Mouse (Mus musculus) layer of hippocampus, postnatal 10 days (tissue): ENCODE data around the gene Barhl1. TPM values are rescaled to one million over a fixed set of nuclear protein-coding genes. Genes with fewer than 3 reads are reported as not detected.

ENCODE experiments used
- DNase-seq, 2 experiments: peaks; one replicate each; pipeline ENCODE4 v3.0.0; 2021; ENCODE audit warnings: low spot score in 2 of 2
- long read RNA-seq: library from polyadenylated mRNA; stranded (forward); transcript quantifications from one replicate; pipeline ENCODE4 v2.0.0, GENCODE M21; 2023
- total RNA-seq, 2 experiments: library from RNA; stranded (reverse); gene quantifications; 2 replicates each; pipeline ENCODE4 v1.2.3; 2021

The Barhl1 gene
- under 1 TPM; 0.20 to 0.23 TPM for total RNA-seq
- long read RNA-seq = 0 reads

DNA sequence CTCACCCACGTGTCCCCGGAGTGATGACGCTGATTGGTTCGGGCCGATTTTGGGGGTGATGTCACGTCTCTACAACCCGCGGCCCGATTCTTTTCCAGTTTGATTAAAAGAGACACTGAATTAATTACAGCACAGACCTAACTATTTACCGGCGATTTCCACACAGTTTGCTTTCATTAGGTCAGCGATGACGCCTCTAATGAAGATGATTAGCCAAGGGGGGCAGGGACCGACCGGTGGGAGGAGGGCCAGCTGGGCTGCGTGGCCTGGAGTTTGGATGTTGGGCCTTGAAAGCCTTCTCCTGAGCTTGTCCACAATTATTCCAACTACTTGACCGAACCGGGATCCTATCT, at the start of gene Barhl1:
TSS of gene Barhl1 (minus strand) at position 156 of the 353 bp plus-strand sequence.
- no peak for DNase-seq

DNA sequence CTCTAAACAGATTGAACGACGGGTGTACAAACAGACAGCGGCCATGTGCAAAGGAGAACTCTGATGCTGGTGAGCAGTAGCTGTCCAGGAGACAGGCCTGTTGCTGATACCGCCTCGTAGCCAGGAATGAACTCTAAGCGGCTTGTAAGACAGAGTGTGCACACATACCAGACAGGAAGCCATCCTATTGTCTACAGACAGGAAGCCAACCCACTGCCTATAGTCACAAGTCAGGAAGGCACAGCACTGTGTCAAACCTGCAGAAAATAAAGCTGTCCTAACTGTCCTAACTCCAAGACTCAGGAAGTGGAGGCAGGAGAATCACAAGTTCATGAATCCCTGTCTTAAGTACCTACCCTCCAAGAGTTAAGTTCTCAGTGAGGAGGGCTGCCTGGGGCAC, 47.1 kb upstream of the Barhl1 start:
- no peak for DNase-seq

DNA sequence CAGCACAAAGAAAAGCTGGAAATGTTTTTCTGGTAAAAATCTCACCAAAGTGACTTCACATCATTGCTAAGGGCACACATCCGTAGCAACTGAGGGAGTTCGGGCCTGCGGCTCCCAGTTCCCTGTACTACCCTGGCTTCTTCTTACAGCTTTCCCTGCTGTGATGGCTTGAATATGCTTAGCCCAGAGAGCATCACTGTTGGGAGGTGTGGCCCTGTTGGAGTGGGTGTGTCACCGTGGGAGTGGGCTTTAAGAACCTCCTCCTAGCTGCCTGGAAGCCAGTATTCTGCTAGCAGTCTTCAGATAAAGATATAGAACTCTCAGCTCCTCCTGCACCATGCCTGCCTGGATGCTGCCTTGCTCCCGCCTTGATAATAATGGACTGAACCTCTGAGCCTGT, 45.2 kb upstream of the Barhl1 start:
- no peak for DNase-seq

DNA sequence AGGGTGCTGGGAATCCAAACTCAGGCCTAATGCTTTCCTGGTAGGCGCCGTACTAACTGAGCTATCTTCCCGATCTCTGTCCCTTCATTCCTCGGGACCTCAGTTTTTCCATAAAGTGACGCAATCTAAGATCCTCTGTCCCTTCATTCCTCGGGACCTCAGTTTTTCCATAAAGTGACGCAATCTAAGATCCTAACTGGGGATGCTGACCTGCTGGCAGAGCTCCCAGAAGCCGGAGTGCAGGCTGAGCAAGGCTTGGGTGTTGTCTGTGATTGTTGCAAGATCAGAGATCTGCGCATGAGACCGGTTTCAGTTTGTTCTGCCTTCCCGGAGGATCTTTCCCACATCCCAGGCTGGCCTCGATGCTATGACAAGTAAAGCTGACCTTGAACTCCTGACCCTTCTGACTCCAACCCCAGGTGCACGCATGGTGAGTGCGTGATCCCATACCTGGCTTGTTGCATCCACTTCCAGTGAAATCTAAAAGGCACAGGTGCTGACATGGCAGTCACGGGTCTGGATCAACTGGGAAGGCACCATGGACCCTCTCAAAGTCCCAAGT, 44.6 kb upstream of the Barhl1 start:
- no peak for DNase-seq

DNA sequence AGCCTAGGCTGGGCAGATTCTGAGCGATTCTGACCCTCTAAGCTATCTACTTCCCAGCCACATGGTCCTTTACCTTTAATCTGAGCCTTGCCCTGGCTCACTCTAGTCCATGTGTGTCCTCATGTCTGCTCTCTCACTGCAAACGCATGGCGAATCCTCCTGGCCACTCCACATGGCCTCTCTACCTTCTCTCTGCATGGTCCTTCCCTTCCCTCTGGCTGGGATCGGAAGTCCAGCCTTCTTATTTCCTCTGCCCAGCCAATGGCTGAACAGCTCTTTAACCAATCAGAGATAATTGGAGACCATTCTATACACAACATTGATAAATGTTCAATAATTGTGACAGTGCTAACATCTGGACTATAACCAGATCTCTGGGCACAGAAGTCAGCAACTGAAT, 40.4 kb upstream of the Barhl1 start:
- DNase-seq = no peak

DNA sequence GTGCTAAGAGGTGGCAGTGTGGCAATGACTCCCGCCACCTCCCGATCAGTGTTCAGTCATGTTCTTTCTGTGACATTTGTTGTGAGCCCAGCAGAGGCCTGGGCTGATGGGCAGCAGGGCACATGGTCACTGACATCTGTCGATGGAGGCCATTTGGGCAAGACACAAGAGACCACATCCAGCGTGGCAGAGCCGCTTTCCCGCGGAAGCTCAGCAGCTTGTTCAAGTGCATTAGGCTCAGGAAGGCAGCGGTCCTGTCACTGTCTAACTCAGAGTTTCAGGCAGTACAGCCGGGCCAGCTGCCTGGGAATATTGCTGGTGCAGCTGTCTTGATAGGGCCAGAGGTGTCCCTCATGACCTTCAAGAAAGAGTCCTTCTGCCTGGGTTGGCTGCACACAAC, 38.1 kb upstream of the Barhl1 start:
- DNase-seq = no peak

DNA sequence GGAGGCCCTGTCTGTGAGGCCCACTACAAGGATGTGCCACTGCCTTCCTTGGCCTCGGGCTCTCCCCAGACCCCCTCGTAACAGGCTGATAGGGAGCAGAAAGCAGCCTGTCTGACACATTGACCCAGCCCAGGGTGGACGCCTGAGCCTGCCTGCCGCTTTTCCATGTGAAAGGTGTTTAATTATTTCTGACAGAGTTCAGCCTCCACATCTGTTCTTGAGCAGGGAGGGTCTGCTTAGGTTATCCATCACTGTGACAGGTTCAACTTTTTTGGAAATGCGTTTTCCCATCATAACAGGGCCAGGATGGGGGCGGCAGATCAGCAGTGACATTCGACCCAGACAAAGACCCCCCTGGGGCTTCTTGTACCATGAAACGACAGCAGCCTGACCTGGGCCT, 36.5 kb upstream of the Barhl1 start:
- no peak for DNase-seq

DNA sequence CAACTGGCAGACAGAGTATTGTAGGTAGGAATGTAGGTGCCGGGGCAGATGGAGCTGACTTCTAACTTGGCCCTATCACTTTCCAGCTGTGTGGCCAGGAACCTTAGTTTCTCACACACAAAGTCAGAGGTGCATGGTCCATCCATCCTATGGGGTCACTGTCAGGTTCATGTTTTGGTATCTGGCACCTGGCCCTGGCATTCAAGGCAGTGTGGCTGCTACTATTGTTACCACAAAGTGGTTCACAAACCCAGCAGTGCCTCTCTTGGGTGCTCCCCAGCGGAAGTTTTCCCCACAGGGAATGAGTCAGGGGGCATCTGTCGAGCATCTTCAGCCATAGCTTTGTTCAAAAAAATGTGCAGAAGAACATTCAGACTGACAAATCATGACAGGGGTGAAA, 29.8 kb upstream of the Barhl1 start:
- DNase-seq = no peak

DNA sequence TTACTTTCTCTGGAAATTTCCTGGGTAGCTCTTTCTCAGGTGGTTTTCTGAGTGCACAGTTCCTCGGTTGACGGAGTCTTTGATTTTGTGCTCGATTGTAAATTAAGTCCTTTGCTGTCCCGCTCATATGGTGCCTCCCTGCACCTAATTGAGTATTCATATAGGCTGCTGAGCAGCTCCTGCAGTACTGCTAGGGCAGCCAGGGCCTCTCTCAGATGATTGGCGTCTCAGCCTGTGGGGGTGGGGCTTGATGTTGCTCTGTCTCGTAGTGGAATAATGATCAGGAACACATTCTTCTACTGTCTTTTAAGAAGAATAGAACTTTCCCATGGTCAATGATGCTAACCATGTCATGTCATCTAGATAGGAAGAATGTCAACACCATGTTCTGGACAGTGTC, 28.9 kb upstream of the Barhl1 start:
- DNase-seq = no peak

DNA sequence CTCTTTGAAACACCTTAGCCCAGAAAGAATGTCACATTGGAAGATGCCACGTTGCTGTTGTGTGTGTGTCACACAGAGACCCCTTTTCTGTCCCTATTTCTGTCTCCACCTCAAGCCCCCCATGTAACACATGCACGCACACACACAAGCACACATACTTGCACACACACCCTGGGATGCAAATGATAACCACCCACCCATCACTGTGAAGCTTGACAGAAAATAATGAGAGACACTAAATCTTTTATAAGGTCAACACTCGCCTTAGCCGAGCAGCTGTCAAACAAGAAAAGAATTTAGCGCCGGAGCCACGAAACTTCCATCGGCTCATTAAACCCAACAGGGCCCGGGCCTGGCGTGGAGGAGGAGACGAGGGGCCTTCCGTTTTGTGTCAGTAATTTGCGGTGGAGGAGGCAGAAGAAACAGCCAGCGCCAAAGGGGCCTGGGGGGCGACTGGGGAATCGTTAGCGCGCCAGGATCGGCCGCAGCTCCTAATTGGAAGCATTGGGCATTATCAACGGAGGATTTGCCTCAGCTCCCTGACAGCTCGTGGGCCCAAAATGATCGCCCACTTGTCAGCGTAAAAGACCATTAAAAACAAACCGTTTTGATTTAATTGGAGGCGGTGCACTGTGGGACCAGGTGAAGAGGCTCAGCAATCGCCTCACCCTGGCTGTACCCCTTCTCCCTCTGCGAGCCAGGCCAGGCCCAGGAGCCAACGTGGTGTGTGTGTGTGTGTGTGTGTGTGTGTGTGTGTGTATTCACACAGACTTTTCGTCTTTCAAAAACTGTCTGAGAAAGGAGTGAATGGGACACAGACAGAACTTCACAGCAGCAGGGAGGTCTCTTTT, 27.4 kb upstream of the Barhl1 start:
- no peak for DNase-seq

DNA sequence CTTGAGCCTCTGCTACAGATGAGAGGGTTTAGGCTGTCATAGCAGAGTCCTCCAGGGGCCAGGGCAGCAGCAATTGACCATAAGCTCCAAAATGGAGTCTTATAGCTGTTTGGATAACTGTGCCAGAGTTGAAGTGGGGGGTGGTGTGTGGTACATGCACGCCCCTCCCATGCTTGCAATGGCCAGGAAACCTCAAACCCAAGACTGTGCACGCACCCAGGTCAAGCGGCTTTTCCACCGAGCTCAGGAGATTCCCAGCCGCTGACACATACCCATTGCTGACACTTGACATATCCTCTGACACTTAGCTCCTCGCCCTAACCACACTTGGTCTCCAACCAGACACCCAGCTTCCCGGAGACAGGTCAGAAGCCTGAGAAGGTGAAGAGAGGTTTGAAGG, 22.5 kb upstream of the Barhl1 start:
- DNase-seq = no peak

DNA sequence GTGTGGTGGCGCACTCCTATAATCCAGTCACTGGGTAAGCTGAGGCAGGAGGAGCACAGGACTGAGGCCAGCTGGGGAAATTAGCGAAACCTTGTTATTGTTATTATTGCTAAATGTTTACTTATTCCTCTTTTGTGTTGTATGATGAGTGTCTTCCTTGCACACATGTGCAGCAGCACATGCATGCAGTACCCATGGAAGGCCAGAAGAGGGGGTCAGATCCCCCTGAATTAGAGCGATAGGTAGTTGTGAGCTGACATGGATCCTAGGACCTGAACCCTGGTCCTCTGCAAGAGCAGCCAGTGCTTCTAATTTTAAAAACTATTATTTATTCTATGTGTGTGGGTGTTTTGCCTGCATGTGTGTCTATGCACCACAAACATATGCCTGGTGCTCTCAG, 14.1 kb upstream of the Barhl1 start:
- no peak for DNase-seq

DNA sequence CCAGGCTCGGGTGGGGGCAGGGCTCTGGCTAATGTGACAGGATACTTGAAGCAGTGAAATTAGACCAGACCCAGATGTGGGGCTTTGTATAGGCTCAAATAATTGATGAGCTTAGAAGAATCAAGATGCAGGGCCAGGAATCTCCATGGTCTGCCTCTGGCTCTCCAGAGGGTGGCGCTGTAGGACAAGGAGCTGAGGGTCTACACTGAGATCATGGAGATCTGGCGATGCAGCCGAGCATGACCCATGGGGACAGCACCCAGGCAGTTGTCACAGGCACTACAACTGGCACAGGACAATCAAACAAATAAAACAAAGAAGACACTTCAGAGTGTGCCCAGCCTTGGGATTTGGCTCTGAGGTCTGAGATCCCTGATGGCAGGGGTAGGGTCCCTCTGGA, 7.4 kb upstream of the Barhl1 start:
- DNase-seq = peak; percentile 88 to 92

DNA sequence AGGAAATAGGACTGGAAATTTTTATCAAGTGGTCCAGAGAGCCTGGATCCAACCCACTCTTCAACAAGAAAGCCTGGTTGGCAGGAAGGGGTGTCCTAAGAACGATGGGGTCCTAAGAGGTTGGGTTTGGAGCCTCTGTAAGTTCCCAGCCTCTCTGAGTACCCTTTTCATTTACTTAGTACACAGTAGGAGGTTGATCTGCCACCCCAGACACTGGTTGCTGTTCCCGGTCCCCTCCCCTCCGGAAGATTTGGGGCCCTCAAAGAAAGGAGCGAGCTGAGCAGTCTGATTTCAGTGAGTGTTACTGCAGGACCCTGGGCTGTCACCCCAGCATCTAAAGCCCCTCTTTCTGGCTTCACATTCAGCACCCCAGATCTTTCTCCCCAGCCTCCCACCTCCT, 2.5 kb upstream of the Barhl1 start:
- DNase-seq = no peak

DNA sequence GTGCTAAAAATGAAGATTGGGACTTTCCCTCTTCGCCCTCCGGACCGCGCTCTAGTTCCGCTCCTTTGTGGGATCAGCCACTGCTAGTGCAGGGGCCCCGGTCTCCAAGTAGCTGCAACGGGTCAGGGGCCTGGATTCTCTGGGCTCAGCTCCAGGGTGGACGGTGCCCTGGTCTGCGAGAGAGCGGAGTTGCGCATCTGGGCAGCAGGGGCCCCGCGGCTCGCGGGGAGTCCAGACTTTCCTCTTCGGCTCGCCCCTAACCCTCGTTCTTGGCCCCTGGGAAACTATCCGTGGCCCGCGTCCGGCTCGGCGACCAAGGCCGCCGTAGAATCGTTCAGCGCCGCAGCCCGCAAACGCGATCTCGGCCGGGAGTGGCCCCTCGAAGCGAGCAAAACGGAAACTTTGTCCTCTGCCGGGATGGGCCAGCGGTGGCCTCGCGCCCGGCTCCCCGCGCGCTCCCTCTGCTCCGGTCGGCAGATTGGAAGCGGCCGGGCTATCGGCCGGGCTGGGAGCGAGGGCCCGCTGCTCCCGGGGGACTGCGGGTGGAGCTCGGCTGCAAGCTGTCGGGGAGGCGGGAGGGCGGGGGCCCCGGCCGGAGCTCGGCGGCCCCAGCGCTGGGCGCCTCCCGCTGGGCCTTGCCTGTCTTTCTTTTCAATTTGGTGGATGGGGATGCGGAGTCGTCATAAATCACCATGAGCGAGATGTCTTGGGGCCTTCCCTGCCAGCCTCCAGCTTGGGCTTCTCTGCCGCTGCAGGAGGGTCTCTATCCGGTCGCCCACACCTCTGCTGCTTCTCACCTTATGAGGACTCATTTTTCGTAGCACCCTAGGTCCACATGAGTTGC, 1.3 kb upstream of the Barhl1 start:
- DNase-seq = no peak

DNA sequence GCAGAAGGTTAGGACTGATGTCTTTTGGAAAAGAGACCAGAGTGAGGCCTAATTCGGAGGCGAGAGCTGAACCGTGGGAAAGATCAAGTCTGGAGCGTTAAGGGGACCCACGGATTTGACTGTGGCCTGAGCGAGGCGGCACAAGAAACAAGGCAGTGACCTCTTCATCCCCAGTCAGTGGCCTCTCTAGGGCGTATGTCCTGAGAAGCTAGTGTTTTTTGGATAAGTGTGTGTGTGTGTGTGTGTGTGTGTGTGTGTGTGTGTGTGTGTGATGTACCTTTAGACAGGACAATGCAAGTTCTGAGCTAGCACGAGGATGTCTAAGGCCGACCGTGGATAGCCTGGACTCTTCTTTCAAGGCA, 669 bp upstream of the Barhl1 start:
- no peak for DNase-seq

DNA sequence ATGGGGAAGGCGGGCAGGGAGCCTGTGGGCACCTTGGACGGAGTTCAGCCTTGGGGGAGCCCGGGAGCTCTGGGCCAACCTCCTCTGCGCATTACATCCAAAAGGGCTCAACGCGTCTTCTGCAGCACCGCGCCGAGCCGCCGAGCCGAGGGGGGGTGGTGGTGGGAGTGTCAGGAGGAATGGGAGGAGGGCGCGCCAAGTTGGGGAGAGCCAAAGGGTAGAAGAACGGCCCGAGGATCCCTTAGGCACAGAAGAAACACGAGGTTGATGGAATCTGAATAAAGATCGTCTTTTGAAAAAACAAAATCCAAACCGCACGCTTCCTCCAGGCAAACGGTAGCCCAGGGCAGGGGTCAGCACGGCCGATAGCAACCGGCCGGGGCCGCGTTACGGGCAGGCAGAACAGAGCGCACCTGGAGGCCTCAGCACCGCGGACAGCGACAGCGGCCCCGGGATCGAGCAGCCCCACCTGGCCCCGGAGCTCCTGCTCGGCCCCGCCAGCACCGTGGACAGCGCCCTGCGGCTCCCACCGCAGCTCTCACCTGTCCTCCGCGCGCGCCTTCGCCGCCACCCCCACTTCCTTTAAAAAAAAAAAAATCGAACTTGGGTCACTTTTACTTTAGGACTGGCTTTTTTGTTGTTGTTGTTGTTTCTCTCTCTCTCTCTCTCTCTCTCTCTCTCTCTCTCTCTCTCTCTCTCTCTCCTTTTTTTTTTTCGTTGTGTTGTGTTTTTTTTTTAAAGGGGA, 528 bp downstream of the Barhl1 start:
- no peak for DNase-seq

DNA sequence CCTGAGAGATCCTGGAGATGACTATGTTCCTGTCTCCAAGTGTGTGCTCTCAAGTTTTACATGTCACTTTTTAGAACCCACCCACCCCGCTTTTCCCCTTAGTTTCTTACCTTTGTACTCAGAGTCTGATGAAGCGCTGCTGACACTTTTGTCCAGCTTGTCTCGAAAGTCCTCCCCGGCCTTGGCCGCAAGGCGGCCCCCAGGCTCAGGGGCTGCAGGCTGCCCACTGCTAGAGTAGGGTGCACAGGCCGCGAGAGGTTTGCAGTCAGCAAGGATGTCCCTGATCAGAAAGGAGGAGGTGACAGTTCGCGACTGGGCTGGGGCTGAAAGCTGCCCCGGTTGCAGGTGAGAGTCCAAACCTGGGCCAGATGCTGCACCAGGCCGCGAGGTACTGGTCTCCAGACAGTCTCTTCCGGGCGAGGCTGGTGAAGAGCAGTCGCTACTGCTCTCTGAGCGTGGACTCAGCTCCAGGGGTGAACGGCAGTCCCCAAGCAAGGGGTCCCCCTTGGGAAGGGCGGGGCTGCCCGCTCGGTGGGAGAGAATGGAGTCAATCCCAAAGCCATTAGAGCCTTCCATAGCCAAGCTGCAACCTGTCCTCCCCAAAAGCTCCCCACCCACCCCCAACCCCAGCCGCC, 1.2 kb downstream of the Barhl1 start:
- no peak for DNase-seq

DNA sequence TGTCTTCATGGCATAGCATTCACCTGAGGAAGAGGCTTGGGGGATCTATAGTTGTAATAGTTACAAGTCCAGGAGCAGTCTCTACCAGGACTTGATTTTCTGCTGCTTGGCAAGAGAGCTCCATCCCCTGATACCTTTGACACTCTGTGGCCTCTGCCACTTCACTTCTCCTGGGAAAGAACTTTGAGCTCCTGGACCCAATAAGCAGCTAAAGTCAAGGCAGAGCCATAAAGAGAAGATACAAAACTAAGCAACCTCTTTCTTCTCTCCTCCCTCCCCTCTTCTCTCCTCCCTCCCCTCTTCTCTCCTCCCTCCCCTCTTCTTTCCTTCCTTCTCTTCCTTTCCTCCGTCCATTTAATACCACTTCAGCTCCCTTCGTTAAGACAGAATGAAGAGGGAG, 2.3 kb downstream of the Barhl1 start:
- DNase-seq = no peak

DNA sequence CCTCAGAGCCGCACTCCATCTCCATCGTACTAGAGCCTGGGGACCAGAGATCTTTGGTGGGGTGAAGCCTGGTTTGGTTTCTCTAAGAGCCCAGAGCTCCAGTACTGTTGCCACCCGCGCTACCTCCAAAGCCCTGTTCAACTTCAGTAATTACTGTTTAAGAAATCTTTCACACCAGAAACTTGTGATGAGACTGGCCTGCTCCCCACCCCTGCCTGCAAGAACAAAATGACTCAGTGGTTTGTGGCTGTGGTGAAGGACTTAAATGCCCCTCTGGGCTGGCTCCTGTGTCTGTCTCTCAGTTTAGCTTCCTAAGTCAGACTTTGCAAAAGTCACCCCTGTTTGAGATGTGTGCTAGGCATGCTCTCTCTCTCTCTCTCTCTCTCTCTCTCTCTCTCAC, 3.5 kb downstream of the Barhl1 start:
- DNase-seq = no peak

DNA sequence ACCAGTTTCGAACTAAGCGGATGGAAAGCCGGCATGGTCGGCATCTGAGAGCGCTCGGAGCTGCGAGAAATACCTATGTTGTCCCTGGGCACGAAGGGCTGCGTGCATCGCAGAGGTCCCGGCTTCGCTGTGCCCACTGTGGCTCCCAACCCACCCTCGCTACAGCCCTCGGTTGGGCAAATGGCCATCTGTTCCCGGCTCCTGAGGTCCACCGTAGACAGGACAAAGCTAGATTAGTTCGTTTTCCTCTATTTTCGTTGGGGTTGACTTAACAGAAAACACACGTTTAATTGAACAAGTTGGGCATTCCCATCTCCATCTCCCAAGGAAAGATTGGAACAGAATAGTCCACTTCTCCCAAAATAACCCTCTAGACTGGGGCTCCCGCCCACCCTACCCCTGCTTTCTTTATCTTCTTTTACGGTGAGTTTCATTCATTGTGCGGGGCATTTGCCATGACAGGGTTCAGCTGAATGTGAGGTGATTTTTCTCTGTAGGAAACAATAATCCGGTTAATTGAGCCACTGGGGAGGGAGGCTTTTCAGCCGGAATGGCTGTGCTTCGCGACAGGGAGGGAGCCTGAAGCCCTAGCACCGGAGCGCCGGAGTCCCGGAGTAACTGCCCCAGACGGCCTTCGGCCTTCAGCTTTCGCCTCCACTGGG, 4.3 kb downstream of the Barhl1 start:
- no peak for DNase-seq
